ENCODE assay signal across 8 mouse cellular contexts in genomic region chr6:56923726-56924707, GRCm38 (mm10). TPM values are rescaled to one million over a fixed set of nuclear protein-coding genes. Genes with fewer than 3 reads are reported as not detected.
A peak's percentile ranks its signal among the peaks of the same experiment; 100 is the strongest.
DNase-seq lines count a peak whose midpoint lies in the region; ATAC-seq and TF ChIP-seq lines count a peak whose summit lies in the region.

Nt5c3 (minus strand) TSS chr6:56923932.
Vmn1r4 (plus strand) TSS chr6:56924015.

- peak within 1 kb of the TSS; percentile 75 for H3K9ac ChIP-seq in hindbrain, postnatal 0 days (replicated peaks; ENCODE audit: low read length)

- no peak for TF ChIP-seq CTCF in gastrocnemius, adult 2 months (IDR thresholded peaks at IDR 0.05)
- TF ChIP-seq CTCF in hindbrain, postnatal 0 days (IDR thresholded peaks at IDR 0.05; ENCODE audit: low read depth), result no peak
- TF ChIP-seq CTCF in left cerebral cortex, adult 2 months (IDR thresholded peaks at IDR 0.05), result no peak

- peak within 1 kb of the TSS; percentile 95 for H3K27ac ChIP-seq in gastrocnemius, adult 2 months
- H3K27ac ChIP-seq in hindbrain, postnatal 0 days, result peak within 1 kb of the TSS; percentile 88
- peak within 1 kb of the TSS; percentile 98 for H3K27ac ChIP-seq in left cerebral cortex, adult 2 months

- 4% methylated on average over 64 of the region's 64 CpGs for WGBS in hindbrain, postnatal 0 days

- no peaks in the 10 kb centered on the region for H3K9me3 ChIP-seq in hindbrain, postnatal 0 days (ENCODE audit: low read length)

- peak; percentile 86 for ATAC-seq in common myeloid progenitor, adult 5-6 weeks (replicated peaks; ENCODE audit: low read depth, poor library complexity, severe bottlenecking)
- ATAC-seq in hindbrain, postnatal 0 days, result peak; percentile 99
- peak; percentile 89 for ATAC-seq in megakaryocyte, adult 5-6 weeks (ENCODE audit: poor library complexity, severe bottlenecking)

- H3K27me3 ChIP-seq in hindbrain, postnatal 0 days (ENCODE audit: insufficient read depth, low read length), result no peaks in the 10 kb centered on the region

- H3K4me1 ChIP-seq in hindbrain, postnatal 0 days (ENCODE audit: insufficient read depth, low read length), result 0 out of 2 replicates have a peak, but pooled peaks cover 6% of the 10 kb centered on the region

- H3K4me3 ChIP-seq in gastrocnemius, adult 2 months, result peak within 1 kb of the TSS; percentile 95
- H3K4me3 ChIP-seq in hindbrain, postnatal 0 days (ENCODE audit: low read length), result peak within 1 kb of the TSS; percentile 69
- H3K4me3 ChIP-seq in left cerebral cortex, adult 2 months, result peak within 1 kb of the TSS; percentile 97

- no peaks in the 10 kb centered on the region for H3K36me3 ChIP-seq in hindbrain, postnatal 0 days (ENCODE audit: insufficient read depth, low read length)

- H3K4me2 ChIP-seq in hindbrain, postnatal 0 days (ENCODE audit: low read depth, low read length), result peak within 1 kb of the TSS; percentile 64

- intact Hi-C loops in gastrocnemius, adult 2 months (cut with DNase I), result loop anchor here (1.0 to 10.0 kb wide), 3 partner anchors 126 to 781 kb away; partner anchors contain the start of genes Avl9 and Lancl2
- intact Hi-C loops in left cerebral cortex, adult 2 months (cut with DNase I), result loop anchor here (2.0 to 10.0 kb wide), 5 partner anchors 127 to 781 kb away; partner anchors contain the start of genes Kbtbd2, Lancl2 and Ppm1k

- DNase-seq in ZHBTc4 (ENCODE audit: low read depth, low spot score), result peak; percentile 97
- peak; percentile 96 for DNase-seq in gastrocnemius, adult 2 months
- peak; percentile 98 for DNase-seq in hindbrain, postnatal 0 days (ENCODE audit: low spot score)
- peak; percentile 92 to 95 for DNase-seq in left cerebral cortex, adult 2 months (ENCODE audit: extremely low spot score in 1 of 2, low spot score in 2 of 2)
- peak; percentile 92 to 98 for DNase-seq in right cerebral cortex, adult 2 months (ENCODE audit: low spot score in 2 of 2)
- DNase-seq in urinary bladder, postnatal 14 days (ENCODE audit: low spot score), result peak; percentile 92

RNA-seq across cellular contexts. Expression of gene Nt5c3, which starts in this region (rescaled TPM):
- total RNA-seq in common myeloid progenitor, adult 5-6 weeks (2017), result 91.8 and 99.7 TPM in 2 replicates
- 10 to 100 TPM; 45.0 to 52.5 TPM for total RNA-seq in gastrocnemius, adult 2 months (2021)
- 38.4 and 83.8 TPM in 2 replicates for total RNA-seq in hindbrain, postnatal 0 days (2014; rRNA removed)
- 153 and 155 TPM in 2 replicates for polyA plus RNA-seq in hindbrain, postnatal 0 days (2015; fragmentation: Nextera tagmentation; extraction: Ambion mirVana)
- 10 to 100 TPM; 56.1 to 56.6 TPM for total RNA-seq in left cerebral cortex, adult 2 months (2021)
- total RNA-seq in megakaryocyte, adult 5-6 weeks (2015), result 64.6 and 71.0 TPM in 2 replicates
- total RNA-seq in megakaryocyte, adult 5-6 weeks (2017), result 36.6 TPM in 2 replicates

RNA-seq across cellular contexts. Expression of gene Vmn1r4, which starts in this region (rescaled TPM):
- 1.4 and 1.7 TPM in 2 replicates for total RNA-seq in common myeloid progenitor, adult 5-6 weeks (2017)
- total RNA-seq in gastrocnemius, adult 2 months (2021), result not detected
- total RNA-seq in hindbrain, postnatal 0 days (2014; rRNA removed), result 0.37 TPM in 1 of 2 replicates, not detected in the other
- 0.46 and 0.58 TPM in 2 replicates for polyA plus RNA-seq in hindbrain, postnatal 0 days (2015; fragmentation: Nextera tagmentation; extraction: Ambion mirVana)
- total RNA-seq in left cerebral cortex, adult 2 months (2021), result under 1 TPM; 0.16 to 0.27 TPM
- 0.47 TPM in 1 of 2 replicates, not detected in the other for total RNA-seq in megakaryocyte, adult 5-6 weeks (2015)
- 0.07 TPM in 1 of 2 replicates, not detected in the other for total RNA-seq in megakaryocyte, adult 5-6 weeks (2017)

Comparison
In these comparisons a context has a peak if more than half of its experiments do, and no peak if none do; other contexts are left out.
1. Peak in every context shown above with its lines: DNase-seq, ATAC-seq, H3K4me3 ChIP-seq and H3K27ac ChIP-seq.